Mouse (Mus musculus) C2C12 (cell line): Measurements from ENCODE around the gene 5730522E02Rik.

Source experiments
- CTCF ChIP-seq: IDR thresholded peaks from one replicate; pipeline ENCODE4 v1.5.1; 2011; ENCODE audit not compliant: control insufficient read depth, insufficient read depth, insufficient read length
- USF1 ChIP-seq: IDR thresholded peaks from one replicate; pipeline ENCODE4 v1.6.1; 2011; ENCODE audit warnings: low read depth, mild to moderate bottlenecking, control low read depth, moderate library complexity

DNA sequence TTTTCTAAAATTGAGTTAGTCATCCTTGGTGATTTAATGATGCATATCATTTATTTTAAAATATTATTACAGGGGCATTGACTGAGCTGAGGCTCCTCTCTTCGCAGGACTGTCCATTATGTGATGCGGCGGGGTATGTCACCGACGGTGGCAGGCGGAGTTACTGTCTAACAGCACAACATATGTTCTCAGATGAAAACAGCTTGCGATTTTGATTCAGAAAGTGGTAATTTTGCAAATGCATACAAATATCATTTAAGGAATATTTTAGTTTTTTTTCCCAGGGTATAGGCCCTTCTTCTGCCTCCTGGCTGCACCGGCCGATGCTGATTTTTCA, 636.5 kb downstream of the 5730522E02Rik start:
- TF ChIP-seq CTCF: no peak
- no peak for TF ChIP-seq USF1
